Mouse (Mus musculus): Measurements from ENCODE around the gene Usp2.

GRCm38 (mm10) chr9:44108269-44109055 lies 41.6 kb downstream of the Usp2 start:
- TF ChIP-seq CTCF (IDR thresholded peaks at IDR 0.05; ENCODE audit: low read depth, low read length) (no peak; the same call in 1 of the 2 replicates), POLR2AphosphoS5 (IDR thresholded peaks at IDR 0.05; ENCODE audit: insufficient replicate concordance, low read depth, low read length) (no peak)
